Mouse (Mus musculus): ENCODE results near the gene Ptprr.

GRCm38 (mm10) chr10:116301258-116301657 is 283.2 kb downstream of the Ptprr start:
- TF ChIP-seq CTCF (IDR thresholded peaks at IDR 0.05; ENCODE audit: extremely low read depth, insufficient read depth, low read length) = no peak
- no peak for TF ChIP-seq POLR2A (IDR thresholded peaks at IDR 0.05; ENCODE audit: extremely low read depth, insufficient read depth, low read length)

All from cortical plate, adult 2 months (tissue).